Mouse (Mus musculus) cortical plate, adult 2 months (tissue): ENCODE results near the gene Golim4.

Source experiments
- CTCF ChIP-seq: fragments of 200-500 bp; IDR thresholded peaks from 2 replicates; pipeline ENCODE4 v1.5.1; 2011; ENCODE audit warnings: mild to moderate bottlenecking, control low read depth, low read length; ENCODE audit not compliant: insufficient read depth; ENCODE audit errors: extremely low read depth
- POLR2A ChIP-seq: fragments of 200-500 bp; IDR thresholded peaks from 2 replicates; pipeline ENCODE4 v1.6.1; 2011; ENCODE audit warnings: mild to moderate bottlenecking, low read length, control low read depth; ENCODE audit not compliant: insufficient read depth; ENCODE audit errors: extremely low read depth

DNA sequence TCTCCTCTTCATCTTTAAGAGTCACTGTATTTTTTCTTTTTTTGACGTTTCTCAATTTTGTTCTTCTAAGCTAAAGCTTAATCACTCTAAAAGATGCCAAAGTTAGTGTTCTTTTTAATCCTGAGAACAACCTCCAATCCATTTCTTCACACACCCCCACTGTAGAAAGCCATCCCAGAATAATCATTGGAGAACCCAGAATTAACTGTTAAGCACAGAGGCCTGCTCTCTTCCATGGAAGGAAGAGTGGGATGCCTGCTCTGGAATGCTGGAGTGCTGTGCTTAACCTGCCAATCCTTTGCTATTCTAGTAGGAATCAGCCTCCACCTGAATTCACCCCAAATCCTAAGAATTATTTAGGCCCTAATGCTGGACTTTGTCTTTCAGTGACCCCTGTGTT, 67.4 kb downstream of the Golim4 start:
- TF ChIP-seq CTCF (no peak), POLR2A (no peak)
